Comparison of ENCODE assay signal across 10 mouse cellular contexts in the genomic region with DNA sequence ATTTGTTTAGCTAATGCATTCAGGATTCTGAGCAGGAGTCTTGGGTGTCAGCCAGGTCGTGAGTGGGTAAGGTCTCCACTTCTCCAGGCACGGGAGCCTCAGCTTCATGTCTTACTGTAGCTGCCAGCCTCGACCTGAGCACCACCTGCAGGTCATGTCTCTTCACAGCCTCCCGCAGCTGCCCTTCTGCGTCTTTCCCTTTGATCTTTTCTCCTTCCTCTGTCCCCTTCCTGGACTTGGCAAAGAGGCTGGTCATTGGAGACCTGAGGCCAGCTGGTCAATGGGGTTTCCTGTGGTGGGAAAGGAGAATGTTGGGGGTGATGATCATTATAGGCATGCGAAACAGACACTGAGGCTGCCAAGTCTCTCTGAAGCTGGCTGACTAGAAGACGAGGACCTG. TPM values are rescaled to one million over a fixed set of nuclear protein-coding genes. Genes with fewer than 3 reads are reported as not detected.
A peak's percentile ranks its signal among the peaks of the same experiment; 100 is the strongest.
DNase-seq lines count a peak whose midpoint lies in the region; ATAC-seq and TF ChIP-seq lines count a peak whose summit lies in the region.
"Had no signal": no experiment of that assay in that cellular context is flagged by ENCODE, and none has a peak within 500 bp of the region (broad histone marks: within the 10 kb centered on the region; RNA-seq: fewer than 3 reads in every experiment).

No protein-coding gene starts in this region.

- WGBS in intestine, postnatal 0 days: 35% methylated on average over 7 of the region's 7 CpGs
- 41% methylated on average over 7 of the region's 7 CpGs for WGBS in intestine, embryonic 16.5 days
- WGBS in midbrain, embryonic 11.5 days: 49% methylated on average over 7 of the region's 7 CpGs

- no peak overlapping the region for H3K9ac ChIP-seq in intestine, postnatal 0 days (ENCODE audit: low read depth, low read length)
- no peak overlapping the region for H3K9ac ChIP-seq in intestine, embryonic 16.5 days (ENCODE audit: low read depth, low read length)
- no peak overlapping the region for H3K9ac ChIP-seq in CH12.LX (ENCODE audit: insufficient read depth, low read depth)
- H3K9ac ChIP-seq in midbrain, embryonic 11.5 days (ENCODE audit: low read length): no peak overlapping the region
- H3K9ac ChIP-seq: limb, embryonic 12.5 days; neural tube, embryonic 13.5 days had no signal

- in situ Hi-C loops in CH12.LX (cut with MboI; ENCODE audit: low pct_ligation_motif_present, low pct_unique_long_range_greater_than_20kb, low sequenced_read_pairs): no loop called here

- no peak overlapping the region for H3K27ac ChIP-seq in intestine, postnatal 0 days (ENCODE audit: low read depth, low read length)
- no peak overlapping the region for H3K27ac ChIP-seq in intestine, embryonic 16.5 days (ENCODE audit: low read length)
- H3K27ac ChIP-seq in CH12.LX (ENCODE audit: insufficient read depth, low read depth): no peak overlapping the region
- H3K27ac ChIP-seq in midbrain, embryonic 11.5 days (ENCODE audit: low read depth, low read length): no peak overlapping the region
- H3K27ac ChIP-seq: limb, embryonic 12.5 days; neural tube, embryonic 13.5 days had no signal

- no peak for ATAC-seq in intestine, postnatal 0 days
- ATAC-seq in intestine, embryonic 16.5 days: no peak
- ATAC-seq in granulocyte monocyte progenitor cell, adult 5-6 weeks (replicated peaks; ENCODE audit: poor library complexity, severe bottlenecking): no peak
- no peak for ATAC-seq in midbrain, embryonic 11.5 days (ENCODE audit: low FRiP score)

- dilution Hi-C loops in CH12.LX (cut with MboI; ENCODE audit: extremely low pct_ligation_motif_present, extremely low pct_unique_long_range_greater_than_20kb, low sequenced_read_pairs): no loop called here

- no peaks in the 10 kb centered on the region for H3K27me3 ChIP-seq in intestine, postnatal 0 days (replicated peaks; ENCODE audit: control insufficient read depth, insufficient read depth, low read length)
- no peaks in the 10 kb centered on the region for H3K27me3 ChIP-seq in intestine, embryonic 16.5 days (replicated peaks; ENCODE audit: control insufficient read depth, insufficient read depth, low read length)
- no peaks in the 10 kb centered on the region for H3K27me3 ChIP-seq in CH12.LX (replicated peaks)
- no peaks in the 10 kb centered on the region for H3K27me3 ChIP-seq in midbrain, embryonic 11.5 days (ENCODE audit: control insufficient read depth, insufficient read depth, low read length)
- H3K27me3 ChIP-seq: limb, embryonic 12.5 days; neural tube, embryonic 13.5 days had no signal

- H3K9me3 ChIP-seq in intestine, postnatal 0 days (ENCODE audit: control insufficient read depth): no peaks in the 10 kb centered on the region
- H3K9me3 ChIP-seq in intestine, embryonic 16.5 days (ENCODE audit: control insufficient read depth, low read length): no peaks in the 10 kb centered on the region
- no peaks in the 10 kb centered on the region for H3K9me3 ChIP-seq in CH12.LX (replicated peaks; ENCODE audit: low read length)
- no peaks in the 10 kb centered on the region for H3K9me3 ChIP-seq in midbrain, embryonic 11.5 days (ENCODE audit: control insufficient read depth, low read length)
- H3K9me3 ChIP-seq: limb, embryonic 12.5 days; neural tube, embryonic 13.5 days had no signal

- no peaks in the 10 kb centered on the region for H3K4me1 ChIP-seq in intestine, postnatal 0 days (replicated peaks; ENCODE audit: control insufficient read depth, insufficient read depth, low read length)
- H3K4me1 ChIP-seq in intestine, embryonic 16.5 days (ENCODE audit: control insufficient read depth, insufficient read depth, low read length): no peaks in the 10 kb centered on the region
- peaks cover 0 to 10% of the 10 kb centered on the region in 2 experiments; a peak in 1 of 4 replicates for H3K4me1 ChIP-seq in CH12.LX (ENCODE audit: control insufficient read depth in 1 of 2, insufficient read depth in 2 of 2)
- peaks cover 4% of the 10 kb centered on the region; the same call in 1 of the 2 replicates for H3K4me1 ChIP-seq in midbrain, embryonic 11.5 days (ENCODE audit: control insufficient read depth, insufficient read depth, low read length)
- H3K4me1 ChIP-seq: limb, embryonic 12.5 days had no signal

- no peak overlapping the region for H3K4me2 ChIP-seq in intestine, postnatal 0 days (replicated peaks; ENCODE audit: low read depth)
- no peak overlapping the region for H3K4me2 ChIP-seq in intestine, embryonic 16.5 days (ENCODE audit: low read depth, low read length)
- no peak overlapping the region for H3K4me2 ChIP-seq in CH12.LX (ENCODE audit: insufficient read depth, low read depth, poor library complexity, severe bottlenecking)
- H3K4me2 ChIP-seq in midbrain, embryonic 11.5 days: no peak overlapping the region
- H3K4me2 ChIP-seq: limb, embryonic 12.5 days; neural tube, embryonic 13.5 days had no signal

- H3K4me3 ChIP-seq in intestine, postnatal 0 days (ENCODE audit: low read depth, low read length): no peak overlapping the region
- H3K4me3 ChIP-seq in intestine, embryonic 16.5 days (ENCODE audit: low read length): no peak overlapping the region
- no peak overlapping the region for H3K4me3 ChIP-seq in CH12.LX (replicated peaks in 1 of 3; ENCODE audit: low read depth in 2 of 3, low read length in 2 of 3, poor library complexity in 1 of 3)
- no peak overlapping the region for H3K4me3 ChIP-seq in midbrain, embryonic 11.5 days (ENCODE audit: low read depth, low read length)
- H3K4me3 ChIP-seq: limb, embryonic 12.5 days; neural tube, embryonic 13.5 days had no signal

- no peak for DNase-seq in CH12.LX (ENCODE audit: extremely low read depth)
- peak; percentile 14 to 63 for DNase-seq in adrenal gland, postnatal 36 days
- DNase-seq in kidney, postnatal 25 days: peak; percentile 21 to 46
- DNase-seq in midbrain, embryonic 11.5 days (ENCODE audit: low spot score, missing footprints): no peak
- DNase-seq in left cerebral cortex, adult 11 months (ENCODE audit: low spot score): no peak

- TF ChIP-seq POLR2A in CH12.LX (IDR thresholded peaks at IDR 0.05; ENCODE audit: low read depth, low read length): no peak

- no peak for TF ChIP-seq EP300 in CH12.LX (IDR thresholded peaks at IDR 0.05; ENCODE audit: low read length)

- peak; percentile 35 for TF ChIP-seq RAD21 in CH12.LX (IDR thresholded peaks at IDR 0.05; ENCODE audit: low read depth, low read length)

- no peaks in the 10 kb centered on the region for H3K79me2 ChIP-seq in CH12.LX (replicated peaks; ENCODE audit: control insufficient read depth, extremely low read depth, insufficient read depth, poor library complexity, severe bottlenecking)

- peak; percentile 60 for TF ChIP-seq CTCF in intestine, postnatal 0 days (IDR thresholded peaks at IDR 0.05; ENCODE audit: low read depth)
- peak in 1 of 2 experiments; percentile 40; a peak in 2 of 4 replicates for TF ChIP-seq CTCF in CH12.LX (conservative IDR thresholded peaks at IDR 0.05 in 1 of 2, IDR thresholded peaks at IDR 0.05 in 1 of 2; ENCODE audit: low read depth in 2 of 2, low read length in 2 of 2)

- peaks cover 20% of the 10 kb centered on the region for H3K36me3 ChIP-seq in intestine, postnatal 0 days (ENCODE audit: control insufficient read depth, insufficient read depth)
- no peaks in the 10 kb centered on the region for H3K36me3 ChIP-seq in intestine, embryonic 16.5 days (ENCODE audit: control insufficient read depth, insufficient read depth, low read length)
- peaks cover 13 to 52% of the 10 kb centered on the region in 2 experiments for H3K36me3 ChIP-seq in CH12.LX (replicated peaks in 1 of 2; ENCODE audit: control insufficient read depth in 1 of 2, insufficient read depth in 1 of 2, low read length in 1 of 2)
- no peaks in the 10 kb centered on the region for H3K36me3 ChIP-seq in midbrain, embryonic 11.5 days (ENCODE audit: control insufficient read depth, insufficient read depth, low read length)

TF ChIP-seq in CH12.LX, 34 proteins besides CTCF, POLR2A, EP300 and RAD21:
- no peak for TF ChIP-seq CHD1 (IDR thresholded peaks at IDR 0.05; ENCODE audit: low read depth, low read length)
- no peak for TF ChIP-seq GABPA (IDR thresholded peaks at IDR 0.05; ENCODE audit: insufficient replicate concordance, low read depth, low read length)
- TF ChIP-seq JUND (conservative IDR thresholded peaks at IDR 0.05; ENCODE audit: low read depth, low read length): no peak
- TF ChIP-seq KAT2A (IDR thresholded peaks at IDR 0.05; ENCODE audit: insufficient replicate concordance, low read length): no peak
- TF ChIP-seq ZKSCAN1 (IDR thresholded peaks at IDR 0.05; ENCODE audit: borderline replicate concordance, low read depth, low read length): no peak
- no peak for TF ChIP-seq MYC (IDR thresholded peaks at IDR 0.05; ENCODE audit: low read depth, low read length)
- TF ChIP-seq MEF2A (IDR thresholded peaks at IDR 0.05; ENCODE audit: borderline replicate concordance, low read depth, low read length): no peak
- TF ChIP-seq MAFK (IDR thresholded peaks at IDR 0.05; ENCODE audit: insufficient replicate concordance, low read length): no peak
- no peak for TF ChIP-seq MAX (IDR thresholded peaks at IDR 0.05; ENCODE audit: low read length)
- TF ChIP-seq ZMIZ1 (IDR thresholded peaks at IDR 0.05; ENCODE audit: low read depth, low read length): no peak
- TF ChIP-seq RCOR1 (conservative IDR thresholded peaks at IDR 0.05; ENCODE audit: low read depth, low read length): no peak
- no peak for TF ChIP-seq NELFE (IDR thresholded peaks at IDR 0.05; ENCODE audit: low read depth, low read length)
TF ChIP-seq in CH12.LX: peak in this region for 0.

RNA-seq across cellular contexts. Expression of a gene that starts 55.1 kb away (rescaled TPM):
- 6.1 and 6.7 TPM in 2 replicates for polyA plus RNA-seq in intestine, postnatal 0 days (2015; fragmentation: Nextera tagmentation; extraction: Ambion mirVana)
- 9.1 and 9.8 TPM in 2 replicates for polyA plus RNA-seq in intestine, embryonic 16.5 days (2015; fragmentation: Nextera tagmentation; extraction: Ambion mirVana)
- total RNA-seq in CH12.LX (2012; rRNA removed): 45.0 and 64.8 TPM in 2 replicates
- total RNA-seq in CH12.LX (2014; rRNA removed): 37.1 and 44.3 TPM in 2 replicates
- polyA plus RNA-seq in CH12.LX (2012; ENCODE audit: insufficient read length, low read depth): 67.5 and 71.7 TPM in 2 replicates
- total RNA-seq in adrenal gland, postnatal 36 days (2021): 10 to 100 TPM; 39.9 to 42.6 TPM
- 3.6 and 4.6 TPM in 2 replicates for total RNA-seq in granulocyte monocyte progenitor cell, adult 5-6 weeks (2014; fragmentation: Nextera tagmentation)
- 4.3 and 4.7 TPM in 2 replicates for total RNA-seq in granulocyte monocyte progenitor cell, adult 5-6 weeks (2017)
- polyA plus RNA-seq in midbrain, embryonic 11.5 days (2014; fragmentation: Nextera tagmentation; extraction: Ambion mirVana): 3.2 and 3.9 TPM in 2 replicates

Comparison
In these comparisons a context has a peak if more than half of its experiments do, and no peak if none do; other contexts are left out.
1. DNase-seq: peak in adrenal gland, postnatal 36 days (2 of 2) and kidney, postnatal 25 days (2 of 2); none in CH12.LX (single experiment), midbrain, embryonic 11.5 days (single experiment) and left cerebral cortex, adult 11 months (single experiment).